Mouse (Mus musculus) 3T3-L1 (cell line): ENCODE measurements at regions not wholly inside any gene's neighbourhood (a gene's known extent, or its start where the extent isn't known, plus 50 kb on each side); places are given as distances from the start of the nearest gene placed in this dataset.

ENCODE experiments used
- DNase-seq: peaks from one replicate; pipeline ENCODE4 v3.0.0-alpha.2; 2015; ENCODE audit warnings: low read depth, low spot score

DNA sequence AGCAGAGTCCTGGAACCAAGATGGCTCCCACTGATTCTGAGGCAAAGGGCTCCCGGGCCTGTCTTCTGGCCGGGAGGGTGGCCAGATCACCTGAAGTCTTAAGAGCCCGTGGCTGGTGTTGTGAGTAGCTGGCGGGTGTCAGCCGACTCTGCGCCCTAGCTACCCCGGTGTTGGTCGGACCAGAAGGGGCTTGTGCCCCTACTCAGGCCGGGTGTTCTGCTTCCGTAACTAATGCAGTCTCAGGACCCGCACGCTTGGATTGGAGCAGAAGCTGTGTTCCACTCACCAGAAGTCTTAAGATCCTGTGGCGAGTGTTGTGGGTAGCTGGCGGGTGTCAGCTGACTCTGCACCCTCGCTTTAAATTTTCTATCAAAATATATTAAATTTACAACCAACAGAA, 1285.3 kb upstream of the Cdh9 start:
- DNase-seq, result no peak

GRCm38 (mm10) chr15:15477702-15478101, 1250.9 kb upstream of the Cdh9 start:
- no peak for DNase-seq

DNA sequence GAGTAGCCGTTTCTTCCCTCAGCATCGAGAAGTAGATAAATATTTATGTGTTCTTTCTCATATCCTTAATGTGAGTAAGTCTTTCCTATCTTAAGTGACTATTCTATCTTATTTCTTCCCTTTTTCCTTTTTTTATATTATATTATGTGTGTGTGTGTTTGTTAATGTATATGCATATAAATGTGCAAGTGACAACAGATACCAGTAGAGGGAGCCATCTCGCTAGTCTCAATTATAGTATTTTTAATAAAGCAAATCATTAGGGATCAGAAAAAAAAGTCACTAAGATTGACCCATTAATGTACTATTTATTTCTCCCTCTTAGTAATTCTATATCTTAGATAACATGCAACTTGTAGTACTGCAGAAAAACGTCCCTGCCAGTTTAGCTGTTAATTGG, 1228.3 kb upstream of the Cdh9 start:
- DNase-seq, result no peak

- DNase-seq, result no peak
Observed at GRCm38 (mm10) chr15:15538944-15539343, 1189.6 kb upstream of the Cdh9 start.

GRCm38 (mm10) chr15:15559148-15559752, 1169.3 kb upstream of the Cdh9 start:
- no peak for DNase-seq

DNA sequence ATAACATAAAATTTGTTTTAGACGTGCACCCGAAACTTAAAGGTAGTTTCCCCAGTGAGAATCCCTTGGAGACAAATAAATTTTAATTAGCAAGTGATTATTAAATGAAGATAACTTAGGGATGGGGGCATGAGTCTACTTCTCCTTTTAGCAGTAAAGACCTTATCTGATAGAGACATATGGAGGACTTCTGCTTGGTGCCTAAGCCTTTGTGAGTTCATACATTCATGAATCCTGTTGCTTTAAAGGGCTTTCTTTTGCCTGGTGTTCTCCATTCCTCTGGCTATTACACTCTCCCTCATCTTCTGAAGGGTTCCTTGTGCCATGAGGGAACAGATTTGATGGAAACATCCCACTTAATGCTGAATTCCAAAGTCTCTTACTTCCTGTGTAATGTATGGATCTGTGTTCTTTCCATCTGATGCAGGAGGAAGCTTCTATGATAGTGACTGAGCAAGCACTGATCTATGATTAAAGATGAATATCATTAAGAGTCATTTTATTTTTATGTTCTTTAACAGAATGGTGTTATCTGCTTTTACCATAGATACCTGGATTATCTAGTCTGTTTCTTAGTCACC, 1146.2 kb upstream of the Cdh9 start:
- no peak for DNase-seq

DNA sequence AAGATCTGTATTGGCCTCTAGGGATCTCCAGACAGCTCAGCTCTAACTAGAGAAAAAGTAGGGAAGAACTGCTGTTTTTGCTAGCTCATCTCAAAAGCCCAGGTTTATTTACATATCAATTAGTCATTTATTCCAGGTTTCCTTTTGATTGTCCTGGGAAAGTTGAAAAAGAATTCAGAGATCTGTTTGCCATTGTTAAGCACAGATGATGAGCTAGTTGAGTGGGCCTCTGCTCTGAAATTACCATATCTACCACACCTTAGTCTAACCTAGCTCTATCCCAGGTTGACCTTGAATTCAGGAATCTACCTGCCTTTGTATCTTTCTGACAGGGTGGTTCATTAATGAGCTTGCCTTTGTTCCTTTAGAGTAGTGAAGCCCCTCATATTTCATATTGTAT, 1110.6 kb upstream of the Cdh9 start:
- no peak for DNase-seq

- DNase-seq, result no peak
Observed at GRCm38 (mm10) chr15:15629304-15629703, 1099.3 kb upstream of the Cdh9 start.

- no peak for DNase-seq
Observed at GRCm38 (mm10) chr15:15630283-15630682, 1098.3 kb upstream of the Cdh9 start.

- no peak for DNase-seq
Observed at GRCm38 (mm10) chr15:15637130-15637529, 1091.4 kb upstream of the Cdh9 start.

DNA sequence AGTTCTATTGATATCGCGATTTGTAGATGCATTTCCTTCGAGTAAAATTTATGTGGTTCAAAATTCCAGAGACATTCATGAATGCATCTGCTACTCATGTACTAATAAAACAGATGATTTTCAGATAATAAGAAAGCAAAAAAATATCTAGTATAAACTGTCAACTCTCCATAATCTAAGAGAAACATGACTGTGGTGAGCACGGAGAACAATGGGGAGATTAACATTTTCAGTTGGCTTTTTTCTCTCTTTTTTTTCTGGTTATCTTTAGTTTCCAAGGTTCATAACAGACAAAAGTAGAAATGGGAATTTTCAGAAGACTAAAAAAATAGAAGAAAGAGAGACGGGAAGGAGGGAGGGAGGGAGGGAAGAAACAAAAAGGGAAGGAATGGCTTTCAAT, 1079.8 kb upstream of the Cdh9 start:
- no peak for DNase-seq

- DNase-seq, result peak; percentile 23
Observed at GRCm38 (mm10) chr15:15666744-15667143, 1061.8 kb upstream of the Cdh9 start.

GRCm38 (mm10) chr15:15692713-15693112, 1035.8 kb upstream of the Cdh9 start:
- DNase-seq, result no peak

GRCm38 (mm10) chr15:15716694-15717093, 1011.9 kb upstream of the Cdh9 start:
- DNase-seq, result no peak

GRCm38 (mm10) chr15:15741987-15742386, 986.6 kb upstream of the Cdh9 start:
- DNase-seq, result no peak

DNA sequence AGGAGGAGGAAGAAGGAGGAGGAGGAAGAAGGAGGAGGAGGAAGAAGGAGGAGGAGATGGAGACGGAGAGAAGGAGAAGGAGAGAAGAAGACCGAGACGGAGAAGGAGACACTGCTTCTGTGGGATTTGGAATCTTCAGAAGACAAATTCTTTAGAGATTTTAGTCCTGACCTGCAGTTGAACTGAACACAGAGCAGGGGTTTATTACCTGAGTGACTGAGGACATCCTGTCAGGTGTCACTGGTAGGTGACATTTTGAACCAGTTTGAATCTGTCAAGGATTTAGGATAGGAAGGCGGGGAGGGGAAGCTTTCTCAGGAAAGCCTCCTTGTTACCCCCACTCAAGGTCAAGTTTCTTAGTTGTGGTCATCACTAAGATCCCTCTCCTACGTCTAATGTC, 985.5 kb upstream of the Cdh9 start:
- DNase-seq, result peak; percentile 17
